10 mouse cellular contexts compared by ENCODE assay signal in genomic region chr17:87178596-87179590, GRCm38 (mm10).
DNase-seq lines count a peak whose midpoint lies in the region; ATAC-seq and TF ChIP-seq lines count a peak whose summit lies in the region.
"Had no signal": no experiment of that assay in that cellular context is flagged by ENCODE, and none has a peak within 500 bp of the region (broad histone marks: within the 10 kb centered on the region; RNA-seq: fewer than 3 reads in every experiment).

No protein-coding gene starts in this region.

- no peak overlapping the region for H3K4me3 ChIP-seq in hindbrain, embryonic 12.5 days
- no peak overlapping the region for H3K4me3 ChIP-seq in hindbrain, embryonic 14.5 days (replicated peaks; ENCODE audit: low read length)
- no peak overlapping the region for H3K4me3 ChIP-seq in forebrain, postnatal 0 days (ENCODE audit: low read depth, low read length)
- no peak overlapping the region for H3K4me3 ChIP-seq in left cerebral cortex, adult 2 months
- H3K4me3 ChIP-seq in stomach, postnatal 0 days (ENCODE audit: low read depth, low read length): no peak overlapping the region
- H3K4me3 ChIP-seq: embryonic facial prominence, embryonic 12.5 days had no signal

- no peak overlapping the region for H3K27ac ChIP-seq in hindbrain, embryonic 12.5 days
- H3K27ac ChIP-seq in hindbrain, embryonic 14.5 days: no peak overlapping the region
- no peak overlapping the region for H3K27ac ChIP-seq in forebrain, postnatal 0 days (ENCODE audit: low read depth, low read length)
- no peak overlapping the region for H3K27ac ChIP-seq in left cerebral cortex, adult 2 months
- 0 out of 2 replicates have a peak overlapping the region, but pooled peaks have one; percentile 18 for H3K27ac ChIP-seq in stomach, postnatal 0 days (replicated peaks)
- H3K27ac ChIP-seq: embryonic facial prominence, embryonic 12.5 days had no signal

- H3K4me2 ChIP-seq in hindbrain, embryonic 12.5 days (replicated peaks): no peak overlapping the region
- H3K4me2 ChIP-seq in hindbrain, embryonic 14.5 days (replicated peaks): no peak overlapping the region
- H3K4me2 ChIP-seq in forebrain, postnatal 0 days (ENCODE audit: low read depth): no peak overlapping the region
- H3K4me2 ChIP-seq in stomach, postnatal 0 days (replicated peaks; ENCODE audit: low read depth): no peak overlapping the region
- H3K4me2 ChIP-seq: embryonic facial prominence, embryonic 12.5 days had no signal

- H3K9me3 ChIP-seq in hindbrain, embryonic 12.5 days (replicated peaks): no peaks in the 10 kb centered on the region
- H3K9me3 ChIP-seq in hindbrain, embryonic 14.5 days (ENCODE audit: control insufficient read depth, low read length): no peaks in the 10 kb centered on the region
- no peaks in the 10 kb centered on the region for H3K9me3 ChIP-seq in forebrain, postnatal 0 days (ENCODE audit: low read length)
- no peaks in the 10 kb centered on the region for H3K9me3 ChIP-seq in stomach, postnatal 0 days (ENCODE audit: control insufficient read depth, low read length)
- H3K9me3 ChIP-seq: embryonic facial prominence, embryonic 12.5 days had no signal

- H3K27me3 ChIP-seq in hindbrain, embryonic 12.5 days: no peaks in the 10 kb centered on the region
- H3K27me3 ChIP-seq in hindbrain, embryonic 14.5 days (ENCODE audit: control insufficient read depth, insufficient read depth, low read length): no peaks in the 10 kb centered on the region
- H3K27me3 ChIP-seq in forebrain, postnatal 0 days (ENCODE audit: insufficient read depth, low read length): no peaks in the 10 kb centered on the region
- no peaks in the 10 kb centered on the region for H3K27me3 ChIP-seq in stomach, postnatal 0 days (ENCODE audit: control insufficient read depth, insufficient read depth, low read length)
- H3K27me3 ChIP-seq: CH12.LX; embryonic facial prominence, embryonic 12.5 days had no signal

- no peaks in the 10 kb centered on the region for H3K36me3 ChIP-seq in hindbrain, embryonic 12.5 days
- no peaks in the 10 kb centered on the region for H3K36me3 ChIP-seq in hindbrain, embryonic 14.5 days (replicated peaks; ENCODE audit: control insufficient read depth, insufficient read depth)
- no peaks in the 10 kb centered on the region for H3K36me3 ChIP-seq in forebrain, postnatal 0 days (ENCODE audit: insufficient read depth)
- H3K36me3 ChIP-seq in stomach, postnatal 0 days (ENCODE audit: control insufficient read depth, insufficient read depth, low read length): no peaks in the 10 kb centered on the region
- H3K36me3 ChIP-seq: embryonic facial prominence, embryonic 12.5 days had no signal

- H3K9ac ChIP-seq in hindbrain, embryonic 12.5 days: no peak overlapping the region
- H3K9ac ChIP-seq in hindbrain, embryonic 14.5 days: no peak overlapping the region
- no peak overlapping the region for H3K9ac ChIP-seq in forebrain, postnatal 0 days
- no peak overlapping the region for H3K9ac ChIP-seq in stomach, postnatal 0 days (ENCODE audit: low read length)
- H3K9ac ChIP-seq: embryonic facial prominence, embryonic 12.5 days had no signal

- intact Hi-C loops in left cerebral cortex, adult 2 months (cut with DNase I): loop anchor here (2.0 kb wide), 1 partner anchor 72 kb away; the partner anchor contains the start of gene Socs5

- no peak for TF ChIP-seq EP300 in stomach, postnatal 0 days (optimal IDR thresholded peaks at IDR 0.05)

- 43% methylated on average over 16 of the region's 16 CpGs for WGBS in hindbrain, embryonic 12.5 days
- 27% methylated on average over 16 of the region's 16 CpGs for WGBS in hindbrain, embryonic 14.5 days
- 26% methylated on average over 16 of the region's 16 CpGs for WGBS in forebrain, postnatal 0 days
- WGBS in stomach, postnatal 0 days: 29% methylated on average over 16 of the region's 16 CpGs

- DNase-seq in hindbrain, embryonic 14.5 days (ENCODE audit: low spot score): no peak
- peak; percentile 72 for DNase-seq in brain, adult 2 months (ENCODE audit: low read depth, low spot score)
- peak; percentile 10 for DNase-seq in forebrain, postnatal 0 days
- peak; percentile 30 to 58 for DNase-seq in left cerebral cortex, adult 2 months (ENCODE audit: extremely low spot score in 1 of 2, low spot score in 2 of 2)
- DNase-seq in stomach, postnatal 0 days (ENCODE audit: low spot score): no peak
- no peak for DNase-seq in spleen, postnatal 4 days (ENCODE audit: low spot score in 2 of 2)

- peaks cover 11% of the 10 kb centered on the region for H3K4me1 ChIP-seq in hindbrain, embryonic 12.5 days
- 0 out of 2 replicates have a peak, but pooled peaks cover 5% of the 10 kb centered on the region for H3K4me1 ChIP-seq in hindbrain, embryonic 14.5 days (replicated peaks; ENCODE audit: control insufficient read depth, insufficient read depth, low read length)
- H3K4me1 ChIP-seq in forebrain, postnatal 0 days (ENCODE audit: insufficient read depth): no peaks in the 10 kb centered on the region
- peaks cover 8% of the 10 kb centered on the region; the same call in 1 of the 2 replicates for H3K4me1 ChIP-seq in stomach, postnatal 0 days (replicated peaks; ENCODE audit: control insufficient read depth, insufficient read depth)

- TF ChIP-seq CTCF in forebrain, postnatal 0 days (IDR thresholded peaks at IDR 0.05; ENCODE audit: low read depth): no peak
- TF ChIP-seq CTCF in left cerebral cortex, adult 2 months (IDR thresholded peaks at IDR 0.05): no peak
- TF ChIP-seq CTCF in stomach, postnatal 0 days (IDR thresholded peaks at IDR 0.05; ENCODE audit: low read depth): peak; percentile 30

- 0 out of 2 replicates have a peak, but pooled peaks have one; percentile 38 for ATAC-seq in hindbrain, embryonic 12.5 days (ENCODE audit: low FRiP score)
- ATAC-seq in hindbrain, embryonic 14.5 days (ENCODE audit: low FRiP score): no peak
- ATAC-seq in forebrain, postnatal 0 days: 0 out of 2 replicates have a peak, but pooled peaks have one; percentile 8
- peak; percentile 46; the same call in 1 of the 2 replicates for ATAC-seq in stomach, postnatal 0 days (ENCODE audit: low FRiP score, low TSS enrichment)
- ATAC-seq in monocyte, adult 5-6 weeks (replicated peaks; ENCODE audit: insufficient number of reproducible peaks, low FRiP score, low TSS enrichment, poor library complexity, severe bottlenecking): no peak

Comparison
In these comparisons a context has a peak if more than half of its experiments do, and no peak if none do; other contexts are left out.
1. ATAC-seq: peak in hindbrain, embryonic 12.5 days (single experiment), forebrain, postnatal 0 days (single experiment) and stomach, postnatal 0 days (single experiment); none in hindbrain, embryonic 14.5 days (single experiment) and monocyte, adult 5-6 weeks (single experiment).
2. DNase-seq: peak in brain, adult 2 months (single experiment), forebrain, postnatal 0 days (single experiment) and left cerebral cortex, adult 2 months (2 of 2); none in hindbrain, embryonic 14.5 days (single experiment), stomach, postnatal 0 days (single experiment) and spleen, postnatal 4 days (0 of 2).